Mouse (Mus musculus): ENCODE results near the gene Slc1a2.

Gene Slc1a2

GRCm38 (mm10) chr2:102667981-102668380 is 9.5 kb downstream of the Slc1a2 start:
- no peak for DNase-seq

- DNase-seq: no peak
Measured at GRCm38 (mm10) chr2:102669580-102669979, 11.1 kb downstream of the Slc1a2 start.

GRCm38 (mm10) chr2:102674582-102674981 is 16.1 kb downstream of the Slc1a2 start:
- no peak for DNase-seq

GRCm38 (mm10) chr2:102675275-102675674 is 16.8 kb downstream of the Slc1a2 start:
- DNase-seq: peak; percentile 33

DNA sequence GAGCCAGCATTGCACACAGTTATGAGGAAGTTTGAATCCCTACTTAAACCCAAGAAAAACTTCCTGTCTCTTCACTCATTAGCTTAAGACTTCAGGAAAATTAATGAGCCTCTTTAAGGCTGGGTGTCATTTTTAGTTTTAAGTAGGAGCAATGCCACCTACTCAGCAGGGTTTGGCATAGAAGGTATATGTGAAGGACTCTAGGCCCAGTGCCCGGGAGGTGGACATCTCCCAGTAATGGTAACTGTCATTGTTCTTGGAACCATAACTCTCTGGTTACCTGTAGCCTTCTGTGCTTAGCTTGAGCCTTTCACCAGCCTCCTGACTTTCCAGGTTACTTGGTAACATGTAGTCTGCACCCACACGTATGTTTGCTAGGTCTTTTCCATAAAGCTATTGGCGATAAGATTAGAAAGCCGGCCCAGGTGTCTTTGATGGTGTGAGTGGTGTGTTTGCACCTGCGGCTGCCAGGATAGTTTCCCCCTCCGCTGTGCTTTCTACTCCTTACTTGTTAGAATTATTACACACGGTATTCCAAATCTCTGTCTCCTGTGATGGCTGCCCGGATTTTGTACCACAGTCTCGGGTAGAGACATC is 18.4 kb downstream of the Slc1a2 start:
- DNase-seq: no peak

- no peak for DNase-seq
Measured at GRCm38 (mm10) chr2:102677400-102677799, 18.9 kb downstream of the Slc1a2 start.

GRCm38 (mm10) chr2:102681351-102681750 is 22.9 kb downstream of the Slc1a2 start:
- DNase-seq: no peak

GRCm38 (mm10) chr2:102682168-102682567 is 23.7 kb downstream of the Slc1a2 start:
- DNase-seq: peak; percentile 27

DNA sequence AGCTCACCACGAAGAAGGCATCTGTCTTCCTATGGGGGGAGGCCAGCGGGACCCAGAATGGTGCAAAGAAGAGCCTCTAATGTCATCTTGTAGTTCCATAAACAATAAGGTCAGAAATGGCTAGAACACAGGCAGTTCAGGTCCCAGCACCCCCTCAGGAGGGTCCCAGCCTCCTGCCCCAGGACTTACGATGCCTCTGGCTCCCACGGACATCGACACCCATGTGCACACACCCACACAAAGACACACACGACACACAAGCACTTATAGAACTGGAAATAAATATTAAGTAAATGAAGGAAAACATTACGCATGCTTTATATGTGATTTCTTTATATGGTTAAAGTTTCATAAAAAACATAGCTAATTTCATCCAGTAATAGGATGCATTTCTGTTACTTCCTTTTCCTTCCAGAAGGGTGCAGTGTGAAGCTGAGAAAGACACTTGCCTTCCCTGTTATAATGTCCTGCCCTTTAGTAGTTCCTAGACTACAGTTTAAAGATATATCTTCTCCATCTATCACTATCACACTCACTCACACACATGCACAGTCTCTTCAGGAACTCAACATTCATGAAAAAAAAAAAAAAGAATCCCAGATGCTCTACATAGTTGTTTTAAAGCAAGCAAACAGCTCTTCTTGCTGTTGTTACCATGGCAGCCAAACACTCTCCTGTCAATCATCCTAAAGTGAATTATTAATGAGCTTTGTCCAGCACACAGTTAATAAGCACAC is 27.1 kb downstream of the Slc1a2 start:
- peak; percentile 30 for DNase-seq

DNA sequence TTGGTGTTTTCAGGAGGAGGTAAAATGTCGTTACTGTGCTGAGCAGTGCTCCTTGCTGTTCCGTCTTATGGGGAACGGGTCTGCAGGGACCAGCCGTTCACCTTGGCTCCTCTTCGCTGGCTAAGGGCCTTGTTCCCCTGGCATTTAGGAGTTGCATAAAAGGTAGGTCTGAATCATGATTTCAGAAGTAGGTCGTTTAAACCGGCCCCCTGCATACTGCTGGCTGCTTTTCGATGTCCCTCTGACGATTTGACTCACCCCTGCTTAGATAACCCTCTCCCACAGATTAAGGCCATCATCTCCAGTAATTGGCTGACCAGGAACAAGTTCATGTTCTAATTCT is 27.6 kb downstream of the Slc1a2 start:
- DNase-seq: no peak

DNA sequence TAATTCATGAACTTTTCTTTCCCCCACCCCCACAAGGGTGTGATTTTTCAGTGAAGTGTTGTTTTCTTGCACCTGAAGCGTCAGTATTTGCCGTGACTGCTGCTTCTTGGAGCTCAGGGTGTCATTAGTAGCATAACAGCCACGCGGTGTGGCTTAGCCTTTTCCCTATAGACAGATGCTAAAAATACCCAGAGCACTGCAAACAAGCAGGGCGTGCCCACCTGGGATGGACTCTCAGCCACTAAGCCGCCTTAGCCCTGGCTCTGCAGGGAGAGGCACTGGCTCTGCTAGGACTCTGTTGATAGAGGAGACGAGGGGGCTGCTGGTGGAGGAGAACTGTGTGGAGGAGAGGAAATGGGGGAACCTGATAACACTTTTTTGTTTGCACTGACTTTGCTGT is 35.1 kb downstream of the Slc1a2 start:
- no peak for DNase-seq

GRCm38 (mm10) chr2:102694750-102695149 is 36.3 kb downstream of the Slc1a2 start:
- no peak for DNase-seq

- DNase-seq: no peak
Measured at GRCm38 (mm10) chr2:102695541-102695940, 37.1 kb downstream of the Slc1a2 start.

DNA sequence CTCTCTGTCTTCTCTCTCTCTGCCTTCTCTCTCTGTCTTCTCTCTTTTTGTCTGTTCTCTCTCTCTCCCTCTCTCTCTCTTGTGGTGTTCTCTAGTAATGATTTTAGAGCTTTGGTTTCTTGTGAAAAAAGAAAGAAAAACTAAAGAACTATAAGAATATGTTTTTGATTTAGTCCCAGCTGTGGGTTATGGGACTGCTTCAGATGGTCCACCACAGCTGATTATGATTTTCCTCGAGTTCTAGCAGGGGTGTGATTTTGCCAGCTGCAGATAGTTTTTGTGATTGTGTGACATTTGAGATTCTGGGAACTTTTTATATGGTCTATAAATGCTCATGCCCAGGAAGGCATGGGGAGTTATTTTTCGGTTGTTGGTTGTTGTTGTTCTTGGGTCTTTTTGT is 39.3 kb downstream of the Slc1a2 start:
- DNase-seq: no peak

DNA sequence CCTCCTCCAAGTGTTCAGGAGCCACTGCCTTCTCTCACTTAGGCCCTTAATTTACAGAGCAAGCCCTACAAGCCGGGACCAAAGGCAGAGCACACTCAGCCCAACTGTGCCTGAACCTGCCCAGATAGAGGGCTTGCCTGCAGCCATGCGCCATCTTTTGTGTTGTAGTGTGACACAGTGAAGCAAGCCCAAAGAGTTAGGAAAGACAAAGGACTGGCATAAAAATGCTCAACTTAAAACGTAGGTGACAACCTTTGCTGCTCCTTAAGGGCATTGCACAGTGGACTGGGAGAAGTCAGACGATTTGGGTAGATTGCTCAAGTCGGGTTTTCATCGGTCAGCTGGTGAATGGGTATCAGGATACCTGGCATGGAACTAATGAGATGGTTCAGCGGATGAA is 41.5 kb downstream of the Slc1a2 start:
- no peak for DNase-seq

- no peak for DNase-seq
Measured at GRCm38 (mm10) chr2:102700695-102701094, 42.2 kb downstream of the Slc1a2 start.

- no peak for DNase-seq
Measured at GRCm38 (mm10) chr2:102701382-102701781, 42.9 kb downstream of the Slc1a2 start.

- no peak for DNase-seq
Measured at GRCm38 (mm10) chr2:102703556-102703955, 45.1 kb downstream of the Slc1a2 start.

DNA sequence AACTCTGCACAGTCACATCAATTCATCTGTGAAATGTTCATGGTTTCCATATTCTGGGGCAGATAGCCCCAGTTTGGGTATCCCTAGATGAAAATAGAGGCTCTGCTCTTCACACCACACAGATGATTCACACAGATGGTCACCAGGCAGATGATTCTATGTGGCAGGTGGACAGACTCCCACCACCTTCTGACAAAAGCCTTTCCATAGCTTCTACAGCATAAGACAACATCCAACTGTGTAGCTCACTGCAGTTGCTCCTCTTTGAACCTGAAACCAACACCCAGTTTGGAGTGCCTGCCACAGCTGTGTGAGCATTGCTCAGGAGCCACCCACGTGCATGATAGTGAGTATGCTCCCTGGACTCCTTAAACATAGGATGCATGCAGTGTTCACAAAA is 46.3 kb downstream of the Slc1a2 start:
- no peak for DNase-seq

DNA sequence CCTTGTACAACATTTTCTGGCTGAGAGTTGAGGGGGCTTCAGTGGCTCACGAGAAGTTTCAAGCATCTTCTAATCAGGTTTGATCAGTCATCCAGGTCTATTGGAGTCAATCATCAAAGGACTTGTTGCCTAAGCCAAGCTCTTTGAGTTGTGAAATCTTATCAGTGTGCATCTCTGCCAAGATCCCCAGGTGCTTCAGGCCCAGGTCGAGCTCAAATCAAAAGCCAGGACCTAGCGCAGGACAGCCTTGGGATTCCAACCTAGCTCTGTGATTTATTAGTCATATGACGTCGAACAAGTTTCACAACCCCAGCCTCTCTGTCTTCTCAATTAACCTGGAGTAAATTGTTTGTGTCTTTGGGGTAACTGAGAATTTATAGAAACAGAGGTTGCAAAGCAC is 53.1 kb downstream of the Slc1a2 start:
- DNase-seq: no peak

GRCm38 (mm10) chr2:102712049-102712448 is 53.6 kb downstream of the Slc1a2 start:
- no peak for DNase-seq

GRCm38 (mm10) chr2:102712678-102713628 is 54.5 kb downstream of the Slc1a2 start:
- no peak for DNase-seq

- no peak for DNase-seq
Measured at GRCm38 (mm10) chr2:102714320-102714719, 55.9 kb downstream of the Slc1a2 start.

DNA sequence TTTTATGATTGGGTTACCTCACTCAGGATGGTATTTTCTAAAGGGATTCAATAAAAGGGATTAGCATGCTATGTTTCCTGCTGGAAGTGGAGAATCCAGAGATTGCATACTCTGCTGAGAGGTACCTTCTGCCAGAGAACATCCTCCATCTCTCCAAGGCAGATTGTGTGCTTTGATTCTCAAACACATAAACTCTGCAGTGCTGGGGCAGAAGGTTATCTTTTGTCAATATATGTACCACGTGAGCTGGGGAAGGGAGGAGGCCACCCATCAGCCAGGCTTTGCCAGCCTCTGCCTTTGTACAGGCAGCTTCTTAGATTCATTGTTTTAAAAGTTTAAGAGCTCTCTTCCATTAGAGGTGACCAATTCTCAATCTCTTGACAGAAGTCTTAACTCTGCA is 57.3 kb downstream of the Slc1a2 start:
- no peak for DNase-seq

Measured in kidney, postnatal 14 days (tissue).